Mouse (Mus musculus) midbrain, embryonic 14.5 days (tissue): Measurements from ENCODE around the gene Rpl18a. TPM values are rescaled to one million over a fixed set of nuclear protein-coding genes. Genes with fewer than 3 reads are reported as not detected.

ENCODE experiments used
- ATAC-seq: fragments of 200-750 bp; cut with Nextera tagmentation; 2 replicates; pipeline ENCODE4 v1.8.0; 2017; ENCODE audit warnings: moderate number of reproducible peaks, moderate library complexity; ENCODE audit not compliant: low FRiP score, low TSS enrichment
- DNase-seq: peaks from one replicate; pipeline ENCODE4 v3.0.0-alpha.2; 2015
- H3K27ac ChIP-seq: fragments of 300-500 bp; sonication (generic); replicated peaks from 2 replicates; pipeline ENCODE4 v1.5.1; 2014; ENCODE audit warnings: mild to moderate bottlenecking, low read depth, low read length, moderate library complexity
- H3K27me3 ChIP-seq: fragments of 300-500 bp; sonication (generic); 2 replicates; pipeline ENCODE4 v1.6.1; 2014; ENCODE audit warnings: low read length, control low read depth, mixed read lengths; ENCODE audit not compliant: control insufficient read depth, insufficient read depth
- H3K36me3 ChIP-seq: fragments of 300-500 bp; sonication (generic); 2 replicates; pipeline ENCODE4 v1.6.1; 2014; ENCODE audit warnings: low read length, control low read depth; ENCODE audit not compliant: control insufficient read depth, insufficient read depth
- H3K4me1 ChIP-seq: fragments of 300-500 bp; sonication (generic); 2 replicates; pipeline ENCODE4 v1.6.1; 2014; ENCODE audit warnings: mild to moderate bottlenecking, antibody characterized with exemption, low read length, control low read depth; ENCODE audit not compliant: control insufficient read depth, insufficient read depth
- H3K4me2 ChIP-seq: fragments of 300-500 bp; sonication (generic); 2 replicates; pipeline ENCODE4 v1.6.1; 2014; ENCODE audit warnings: mild to moderate bottlenecking, low read length, moderate library complexity
- H3K4me3 ChIP-seq: fragments of 300-500 bp; sonication (generic); replicated peaks from 2 replicates; pipeline ENCODE4 v1.5.1; 2014; ENCODE audit warnings: low read depth, low read length
- H3K9ac ChIP-seq: fragments of 300-500 bp; sonication (generic); replicated peaks from 2 replicates; pipeline ENCODE4 v1.6.1; 2014; ENCODE audit warnings: mild to moderate bottlenecking, low read length, moderate library complexity
- H3K9me3 ChIP-seq: fragments of 300-500 bp; sonication (generic); 2 replicates; pipeline ENCODE4 v1.6.1; 2016; ENCODE audit warnings: low read length, control low read depth, mixed read lengths; ENCODE audit not compliant: control insufficient read depth
- WGBS: fragments of 180-500 bp; shearing (Covaris S2); extraction: QIAGEN DNeasy Blood & Tissue Kit; methylation state at CpG from one replicate; pipeline ENCODE4 v1.1.7; 2014; 5-methylcytosine and 5-hydroxymethylcytosine counted together
- microRNA counts: library from miRNA; unstranded; fragments of <30 nt; microRNA quantifications from one replicate; lab custom pipeline; 2016
- microRNA-seq: library from miRNA; unstranded; fragments of <30 nt; microRNA quantifications from one replicate; pipeline ENCODE4, GENCODE M21; 2016
- polyA plus RNA-seq: library from polyadenylated mRNA; unstranded; fragments of >200 nt; fragmentation: Nextera tagmentation; extraction: Ambion mirVana; gene quantifications from 2 replicates; pipeline ENCODE4 v1.2.1, GENCODE M21; 2014

The Rpl18a gene
- polyA plus RNA-seq, 1 experiment from 2014 or later, result 2,701 TPM

DNA sequence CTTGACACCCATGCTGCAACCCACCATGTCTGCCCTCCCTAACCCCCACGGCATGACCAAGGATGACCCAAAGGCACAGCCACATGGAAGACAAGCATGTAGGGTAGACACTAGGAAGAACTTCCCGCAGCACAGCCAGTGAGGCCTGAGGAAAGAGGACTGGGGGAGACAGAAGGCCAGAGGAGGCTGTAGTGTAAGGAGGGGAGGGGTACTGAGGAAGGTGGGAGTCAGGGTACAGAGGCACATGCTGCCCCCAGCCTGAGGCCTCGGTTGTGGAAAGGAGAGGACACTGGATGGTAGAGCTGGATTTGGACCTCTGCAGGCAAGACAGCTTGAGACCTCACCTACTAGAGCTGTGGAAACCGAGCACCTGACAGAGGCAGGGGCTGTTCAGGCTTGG, 46.3 kb downstream of the Rpl18a start:
- DNase-seq (no peak), ATAC-seq (no peak)
- Histone ChIP-seq H3K27ac (no peak overlapping the region), H3K9ac (no peak overlapping the region), H3K4me1 (no peaks in the 10 kb centered on the region), H3K27me3 (no peaks in the 10 kb centered on the region), H3K4me2 (no peak overlapping the region), H3K9me3 (no peaks in the 10 kb centered on the region), H3K4me3 (no peak overlapping the region), H3K36me3 (peaks cover 25% of the 10 kb centered on the region)
- WGBS, result 86% methylated on average over 4 of the region's 4 CpGs

DNA sequence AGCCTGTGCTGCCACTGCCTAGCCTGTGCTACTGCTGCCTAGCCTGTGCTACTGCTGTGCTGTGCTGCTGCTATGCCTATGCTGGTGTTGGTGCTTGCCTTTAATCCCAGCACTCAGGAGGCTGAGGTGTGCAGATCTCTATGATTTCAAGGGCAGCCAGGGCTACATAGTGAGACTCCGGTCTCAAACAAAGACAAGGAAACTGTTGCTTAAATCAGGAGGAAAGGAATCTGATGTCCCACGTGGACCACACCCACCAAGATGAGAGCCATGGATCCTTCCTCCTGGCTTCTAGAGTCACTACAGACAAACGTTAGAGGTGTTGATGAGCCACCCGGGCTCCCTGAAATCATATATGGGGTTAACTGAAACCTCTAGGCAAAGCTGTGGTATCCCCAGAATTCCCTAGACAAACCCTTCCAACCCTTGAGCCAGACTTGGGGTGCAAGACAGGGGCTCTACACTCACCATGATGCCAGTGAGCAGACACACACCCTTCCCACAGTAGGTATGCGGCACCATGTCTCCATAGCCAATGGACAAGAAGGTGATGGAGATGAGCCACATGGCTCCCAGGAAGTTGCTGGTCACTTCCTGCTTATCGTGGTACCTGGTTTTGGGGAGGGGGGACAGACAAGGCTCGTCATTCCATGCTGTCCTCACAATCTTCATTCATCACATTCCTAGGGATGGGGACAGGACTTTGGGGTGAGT, 46.9 kb downstream of the Rpl18a start:
- Histone ChIP-seq H3K4me2 (no peak overlapping the region), H3K4me3 (no peak overlapping the region), H3K9ac (no peak overlapping the region), H3K36me3 (peaks cover 25% of the 10 kb centered on the region), H3K27me3 (no peaks in the 10 kb centered on the region), H3K9me3 (no peaks in the 10 kb centered on the region), H3K27ac (no peak overlapping the region), H3K4me1 (no peaks in the 10 kb centered on the region)
- WGBS, result 84% methylated on average over 7 of the region's 7 CpGs
- DNase-seq (no peak), ATAC-seq (no peak)

GRCm38 (mm10) chr8:70849333-70849990, 47.8 kb downstream of the Rpl18a start:
- ATAC-seq (no peak), DNase-seq (no peak)
- Histone ChIP-seq H3K27ac (no peak overlapping the region), H3K36me3 (peaks cover 18% of the 10 kb centered on the region), H3K4me2 (no peak overlapping the region), H3K9me3 (no peaks in the 10 kb centered on the region), H3K4me3 (no peak overlapping the region), H3K9ac (no peak overlapping the region), H3K4me1 (no peaks in the 10 kb centered on the region), H3K27me3 (no peaks in the 10 kb centered on the region)
- 87% methylated on average over 3 of the region's 3 CpGs for WGBS

GRCm38 (mm10) chr8:70846371-70847154, 50.6 kb downstream of the Rpl18a start:
- Histone ChIP-seq H3K4me1 (no peaks in the 10 kb centered on the region), H3K9me3 (no peaks in the 10 kb centered on the region), H3K27ac (no peak overlapping the region), H3K36me3 (peaks cover 16% of the 10 kb centered on the region), H3K27me3 (no peaks in the 10 kb centered on the region), H3K4me2 (no peak overlapping the region), H3K4me3 (no peak overlapping the region), H3K9ac (no peak overlapping the region)
- 57% methylated on average over 15 of the region's 15 CpGs for WGBS
- DNase-seq, result no peak
- no peak for ATAC-seq

DNA sequence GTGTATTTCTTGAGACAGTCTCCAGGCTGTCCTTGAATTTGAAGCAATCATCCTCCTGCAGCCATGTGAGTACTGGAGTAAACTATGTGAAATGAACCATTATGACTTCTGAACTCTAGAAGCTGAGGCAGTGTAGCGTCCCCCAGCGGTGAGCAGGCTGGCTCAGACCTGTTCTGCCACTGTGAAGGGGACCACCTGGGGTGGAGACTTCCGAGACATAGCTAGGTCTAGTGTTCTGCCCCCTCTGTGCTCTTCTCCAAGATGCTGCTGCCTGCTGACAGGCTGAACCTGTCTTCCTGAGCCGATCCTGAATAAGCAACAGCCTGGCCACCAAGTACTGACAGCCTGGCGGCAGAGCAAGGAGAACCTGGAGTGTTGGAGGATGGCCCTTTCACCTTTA, 52.1 kb downstream of the Rpl18a start:
- H3K4me3 ChIP-seq, result no peak overlapping the region
- DNase-seq (no peak), ATAC-seq (no peak)
- no peaks in the 10 kb centered on the region for H3K27me3 ChIP-seq
- WGBS, result 48% methylated on average over 5 of the region's 5 CpGs
- H3K4me2 ChIP-seq, result no peak overlapping the region
- H3K9me3 ChIP-seq, result no peaks in the 10 kb centered on the region
- 0 out of 2 replicates have a peak, but pooled peaks cover 1% of the 10 kb centered on the region for H3K4me1 ChIP-seq
- H3K27ac ChIP-seq, result no peak overlapping the region
- peaks cover 13% of the 10 kb centered on the region; the same call in 1 of the 2 replicates for H3K36me3 ChIP-seq
- H3K9ac ChIP-seq, result no peak overlapping the region

MicroRNAs within 50 kb of the gene (microRNA counts, 519-probe panel; counts per million panel counts)
- not detected for microRNA mmu-miR-1969 (lab: Ali Mortazavi, UCI)

Small RNA genes lying within 50 kb of the gene (microRNA-seq; reads per million reads assigned to microRNA genes)
- gene Mir1969, result 9.7 reads per million, percentile 34 among the genes with 10 or more reads in this experiment
- 1.5 reads per million, percentile 3 among the genes with 10 or more reads in this experiment for gene Mir7067

Other genes with a start within 250 kb of the Rpl18a start
- gene Pgpep1, start 237.0 kb downstream of the Rpl18a start, polyA plus RNA-seq, result 86.9 and 95.8 TPM in 2 replicates
- gene Lsm4, start 224.2 kb downstream of the Rpl18a start, polyA plus RNA-seq, result 175 and 201 TPM in 2 replicates
- gene Jund, start 198.5 kb downstream of the Rpl18a start, polyA plus RNA-seq, result 104 and 119 TPM in 2 replicates
- 0.05 TPM in 2 replicates for gene Iqcn, start 194.0 kb downstream of the Rpl18a start, polyA plus RNA-seq
- gene Gm3336, start 178.9 kb downstream of the Rpl18a start, polyA plus RNA-seq, result not detected in 2 replicates
- 0.24 TPM in 1 of 2 replicates, not detected in the other for gene Pde4c, start 173.7 kb downstream of the Rpl18a start, polyA plus RNA-seq
- gene Rab3a, start 142.7 kb downstream of the Rpl18a start, polyA plus RNA-seq, result 407 and 464 TPM in 2 replicates
- gene Mpv17l2, start 136.5 kb downstream of the Rpl18a start, polyA plus RNA-seq, result 37.1 and 39.0 TPM in 2 replicates
- 79.2 and 84.7 TPM in 2 replicates for gene Pik3r2, start 120.7 kb downstream of the Rpl18a start, polyA plus RNA-seq
- gene Mast3, start 92.4 kb downstream of the Rpl18a start, polyA plus RNA-seq, result 22.7 and 24.3 TPM in 2 replicates
- 0.45 TPM in 1 of 2 replicates, not detected in the other for gene Il12rb1, start 89.0 kb downstream of the Rpl18a start, polyA plus RNA-seq
- gene Arrdc2, start 57.7 kb downstream of the Rpl18a start, polyA plus RNA-seq, result 7.1 and 7.5 TPM in 2 replicates
- 13.3 and 16.0 TPM in 2 replicates for gene Kcnn1, start 34.2 kb downstream of the Rpl18a start, polyA plus RNA-seq
- 149 and 178 TPM in 2 replicates for gene Ccdc124, start 23.5 kb downstream of the Rpl18a start, polyA plus RNA-seq
- gene Slc5a5, start 4.7 kb downstream of the Rpl18a start, polyA plus RNA-seq, result 0.40 and 0.96 TPM in 2 replicates
- gene Map1s, start 8.5 kb upstream of the Rpl18a start, polyA plus RNA-seq, result 46.5 and 54.0 TPM in 2 replicates